Mouse (Mus musculus) CH12.LX (cell line): Measurements from ENCODE around the gene Rnf141. TPM values are rescaled to one million over a fixed set of nuclear protein-coding genes. Genes with fewer than 3 reads are reported as not detected.

Experiments
- DNase-seq: peaks from one replicate; pipeline ENCODE4 v3.0.0-alpha.2; 2013; ENCODE audit errors: extremely low read depth
- H3K27ac ChIP-seq: 2 replicates; pipeline ENCODE4 v1.5.1; 2012; ENCODE audit warnings: low read depth, mild to moderate bottlenecking, control low read depth, moderate library complexity; ENCODE audit not compliant: insufficient read depth
- H3K27me3 ChIP-seq: replicated peaks from 2 replicates; pipeline ENCODE3; 2012; ENCODE audit warnings: inconsistent platforms
- H3K36me3 ChIP-seq, 2 experiments: replicated peaks in 1 of 2; 2 replicates each; pipeline versions ENCODE3 to v1.6.1; 2012; ENCODE audit warnings: inconsistent platforms in 1 of 2, low read length in 1 of 2, mild to moderate bottlenecking in 1 of 2, mixed read lengths in 1 of 2, moderate library complexity in 1 of 2; ENCODE audit not compliant: control insufficient read depth in 1 of 2, insufficient read depth in 1 of 2
- H3K4me1 ChIP-seq, 2 experiments: 2 replicates each; pipeline ENCODE4 v1.6.1; 2012; ENCODE audit warnings: inconsistent platforms in 1 of 2, moderate library complexity in 1 of 2; ENCODE audit not compliant: insufficient read depth in 2 of 2, control insufficient read depth in 1 of 2
- H3K4me2 ChIP-seq: 2 replicates; pipeline ENCODE4 v1.6.1; 2012; ENCODE audit warnings: low read depth, mild to moderate bottlenecking, control low read depth; ENCODE audit not compliant: poor library complexity, insufficient read depth, severe bottlenecking
- H3K4me3 ChIP-seq, 3 experiments: fragments of 150-350 bp in 1 of 3; sonication (generic) in 1 of 3; replicated peaks in 1 of 3; 2 replicates each; pipeline versions ENCODE3 to v1.5.1; 2011 to 2012; ENCODE audit warnings: low read depth in 2 of 3, low read length in 2 of 3, mild to moderate bottlenecking in 2 of 3, moderate library complexity in 2 of 3, control low read depth in 1 of 3, improper control_type of control experiment in 1 of 3, inconsistent platforms in 1 of 3, mixed read lengths in 1 of 3; ENCODE audit not compliant: poor library complexity in 1 of 3
- H3K79me2 ChIP-seq: replicated peaks from 2 replicates; pipeline ENCODE4 v1.6.1; 2012; ENCODE audit warnings: mild to moderate bottlenecking, moderate library complexity; ENCODE audit not compliant: control insufficient read depth, poor library complexity, insufficient read depth, severe bottlenecking; ENCODE audit errors: extremely low read depth
- H3K9ac ChIP-seq: 2 replicates; pipeline ENCODE4 v1.6.1; 2012; ENCODE audit warnings: low read depth, mild to moderate bottlenecking, control low read depth, moderate library complexity; ENCODE audit not compliant: insufficient read depth
- H3K9me3 ChIP-seq: replicated peaks from 2 replicates; pipeline ENCODE3; 2012; ENCODE audit warnings: low read length, inconsistent platforms, mixed read lengths
- BHLHE40 ChIP-seq: IDR thresholded peaks from 2 replicates; pipeline ENCODE4 v1.6.1; 2011; ENCODE audit warnings: mild to moderate bottlenecking, low read depth, low read length, improper control_type of control experiment
- CHD2 ChIP-seq: IDR thresholded peaks from 2 replicates; pipeline ENCODE4 v1.6.1; 2011; ENCODE audit warnings: low read length, improper control_type of control experiment
- CTCF ChIP-seq, 2 experiments: IDR thresholded peaks in 1 of 2; conservative IDR thresholded peaks in 1 of 2; 2 replicates each; pipeline ENCODE4 v1.5.1; 2011 to 2012; ENCODE audit warnings: low read depth in 2 of 2, low read length in 2 of 2, improper control_type of control experiment in 1 of 2, inconsistent platforms in 1 of 2, mild to moderate bottlenecking in 1 of 2, moderate library complexity in 1 of 2
- E2F4 ChIP-seq: IDR thresholded peaks from 2 replicates; pipeline ENCODE4 v1.6.1; 2011; ENCODE audit warnings: low read depth, low read length, improper control_type of control experiment; ENCODE audit not compliant: insufficient replicate concordance
- GABPA ChIP-seq: IDR thresholded peaks from 2 replicates; pipeline ENCODE4 v1.6.1; 2012; ENCODE audit warnings: low read depth, low read length, improper control_type of control experiment, inconsistent platforms; ENCODE audit not compliant: insufficient replicate concordance
- HCFC1 ChIP-seq: IDR thresholded peaks from 2 replicates; pipeline ENCODE4 v1.6.1; 2012; ENCODE audit warnings: low read depth, mild to moderate bottlenecking, inconsistent platforms, low read length, improper control_type of control experiment
- JUN ChIP-seq: IDR thresholded peaks from 2 replicates; pipeline ENCODE4 v1.6.1; 2011; ENCODE audit warnings: low read depth, mild to moderate bottlenecking, low read length, improper control_type of control experiment, moderate library complexity; ENCODE audit not compliant: insufficient read depth
- KAT2A ChIP-seq: IDR thresholded peaks from 2 replicates; pipeline ENCODE4 v1.6.1; 2012; ENCODE audit warnings: low read length, improper control_type of control experiment, inconsistent platforms; ENCODE audit not compliant: insufficient replicate concordance
- MYC ChIP-seq: IDR thresholded peaks from 2 replicates; pipeline ENCODE4 v1.6.1; 2011; ENCODE audit warnings: low read depth, mild to moderate bottlenecking, improper control_type of control experiment, low read length
- SMC3 ChIP-seq: IDR thresholded peaks from 2 replicates; pipeline ENCODE4 v1.6.1; 2011; ENCODE audit warnings: low read depth, low read length, improper control_type of control experiment
- UBTF ChIP-seq: IDR thresholded peaks from 2 replicates; pipeline ENCODE4 v1.6.1; 2012; ENCODE audit warnings: low read depth, mild to moderate bottlenecking, inconsistent platforms, low read length, improper control_type of control experiment, moderate library complexity
- USF2 ChIP-seq: conservative IDR thresholded peaks from 2 replicates; pipeline ENCODE4 v1.6.1; 2011; ENCODE audit warnings: low read depth, low read length, improper control_type of control experiment
- ZC3H11A ChIP-seq: IDR thresholded peaks from 2 replicates; pipeline ENCODE4 v1.6.1; 2012; ENCODE audit warnings: low read depth, mild to moderate bottlenecking, inconsistent platforms, low read length, improper control_type of control experiment
- ZMIZ1 ChIP-seq: IDR thresholded peaks from 2 replicates; pipeline ENCODE4 v1.6.1; 2012; ENCODE audit warnings: low read depth, mild to moderate bottlenecking, inconsistent platforms, low read length, improper control_type of control experiment
- dilution Hi-C: fragments of 300-500 bp; cut with MboI; formaldehyde crosslinking; loops from 2 replicates; pipeline ENCODE4 v1.14.3; 2020; ENCODE audit warnings: low sequenced_read_pairs; ENCODE audit not compliant: extremely low pct_unique_long_range_greater_than_20kb, extremely low pct_ligation_motif_present
- in situ Hi-C: fragments of 300-500 bp; cut with MboI; formaldehyde crosslinking; loops from 3 replicates; pipeline ENCODE4 v1.14.3; 2019; ENCODE audit warnings: low sequenced_read_pairs, low pct_ligation_motif_present, low pct_unique_long_range_greater_than_20kb, mixed read lengths
- polyA plus RNA-seq: library from polyadenylated mRNA; unstranded; fragments of >175 nt; gene quantifications from 2 replicates; pipeline ENCODE4 v1.2.1, GENCODE M21; 2012; ENCODE audit warnings: low read depth; ENCODE audit not compliant: insufficient read length
- total RNA-seq, 2 experiments: library from RNA; depleted of rRNA; stranded (reverse); fragments of 300-350 nt in 1 of 2; fragments of >200 nt in 1 of 2; gene quantifications; 2 replicates each; pipeline ENCODE4 v1.2.3; 2012 to 2014

Rnf141 gene
- total and polyA plus RNA-seq, 3 experiments, result 16.1 to 21.5 (median 18.1) TPM

DNA sequence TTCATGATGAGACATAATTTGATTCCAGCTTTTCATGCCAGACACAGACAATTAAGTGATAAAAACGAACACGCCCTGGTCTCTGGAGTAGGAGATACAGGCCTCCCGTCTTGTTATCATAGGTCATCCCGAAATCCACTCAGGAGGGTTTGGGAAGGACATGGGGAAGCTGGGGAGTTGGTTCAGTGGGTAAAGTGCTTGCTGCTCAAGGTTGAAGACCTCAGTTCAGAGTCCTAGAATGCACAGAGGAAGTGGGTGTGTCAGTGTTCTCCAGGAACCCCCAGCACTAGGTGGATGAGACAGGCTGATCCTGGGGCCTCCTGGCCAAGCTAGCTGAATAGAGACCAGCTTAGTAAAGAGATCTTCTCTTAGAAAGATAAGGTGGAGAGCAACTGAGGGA is 73.3 kb downstream of the Rnf141 start (continued):
- TF ChIP-seq ZMIZ1 (no peak), KAT2A (no peak)

DNA sequence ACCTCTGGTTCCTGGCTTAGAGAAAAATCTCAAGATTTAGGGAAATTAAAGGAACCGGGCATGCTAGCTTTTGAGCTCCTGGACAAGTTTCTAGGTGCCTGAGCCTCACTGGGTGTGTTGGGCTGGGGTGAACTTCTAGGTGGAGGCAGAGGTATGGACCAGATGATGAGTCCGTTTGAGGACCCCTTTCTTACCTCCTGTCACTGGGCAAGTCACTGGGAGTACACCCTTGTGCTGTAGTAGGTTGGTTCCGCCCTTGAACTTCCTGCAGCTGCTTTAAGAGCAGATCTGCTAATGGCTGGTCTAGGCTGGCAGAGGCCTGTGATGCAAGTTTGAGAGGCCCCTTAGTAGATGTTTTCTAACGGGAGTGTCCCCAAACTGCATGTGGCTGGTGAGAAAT is 75.2 kb downstream of the Rnf141 start:
- in situ Hi-C loops, result no loop called here
- DNase-seq, result no peak
- Histone ChIP-seq H3K4me3 (no peak overlapping the region), H3K4me2 (no peak overlapping the region), H3K9ac (no peak overlapping the region), H3K4me1 (peaks cover 12 to 41% of the 10 kb centered on the region in 2 experiments), H3K27me3 (no peaks in the 10 kb centered on the region), H3K36me3 (no peaks in the 10 kb centered on the region), H3K27ac (no peak overlapping the region), H3K79me2 (no peaks in the 10 kb centered on the region), H3K9me3 (no peaks in the 10 kb centered on the region)
- dilution Hi-C loops, result no loop called here
- no peak for TF ChIP-seq HCFC1
- TF ChIP-seq JUN, result no peak
- no peak for TF ChIP-seq E2F4

DNA sequence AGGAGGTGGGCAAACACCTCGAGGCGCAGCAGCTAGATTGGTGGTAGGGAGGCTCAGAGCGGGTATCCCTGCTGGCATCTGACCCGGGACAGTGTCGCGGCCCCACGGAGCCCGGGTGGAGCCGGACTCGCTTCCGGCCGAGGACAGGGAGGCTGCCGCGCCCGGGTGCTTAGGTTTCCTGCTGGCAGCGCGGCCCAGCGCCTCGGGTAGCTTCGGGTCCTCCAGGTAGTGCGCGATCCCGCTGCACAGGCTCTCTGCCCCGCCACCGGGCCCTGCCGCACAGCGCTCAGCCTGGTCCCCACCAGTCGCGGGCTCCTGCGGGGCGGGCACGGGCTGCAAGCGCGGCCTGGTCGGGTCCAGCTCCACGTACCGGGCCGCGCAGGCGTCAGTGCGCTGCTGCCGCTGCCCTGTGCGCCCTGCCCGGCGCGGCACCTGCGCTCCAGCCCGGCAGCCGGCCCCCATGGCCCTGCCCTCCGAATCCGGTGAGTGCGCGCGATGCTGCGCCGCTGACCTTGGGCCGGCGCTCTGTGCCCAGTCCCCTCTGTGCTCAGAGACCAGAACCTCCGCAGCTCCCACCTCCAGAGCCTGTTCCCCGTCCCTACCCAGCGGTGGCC is 75.7 kb downstream of the Rnf141 start:
- no peak for DNase-seq
- no peaks in the 10 kb centered on the region for H3K36me3 ChIP-seq
- no peak for TF ChIP-seq ZC3H11A
- no peak for TF ChIP-seq SMC3
- no peak for TF ChIP-seq GABPA
- TF ChIP-seq CTCF (conservative IDR thresholded peaks at IDR 0.05 in 1 of 2, IDR thresholded peaks at IDR 0.05 in 1 of 2; ENCODE audit: low read depth in 2 of 2, low read length in 2 of 2), result no peak
- no peak for TF ChIP-seq MYC
- TF ChIP-seq JUN, result no peak
- no peak for TF ChIP-seq KAT2A
- no peak for TF ChIP-seq E2F4
- TF ChIP-seq CHD2, result no peak
- TF ChIP-seq UBTF, result no peak
- no peak for TF ChIP-seq BHLHE40
- no peak for TF ChIP-seq USF2
- H3K27ac ChIP-seq, result no peak overlapping the region
- dilution Hi-C loops, result no loop called here
- H3K9ac ChIP-seq, result no peak overlapping the region
- H3K4me3 ChIP-seq, result no peak overlapping the region
- H3K4me2 ChIP-seq, result no peak overlapping the region
- no peaks in the 10 kb centered on the region for H3K79me2 ChIP-seq
- in situ Hi-C loops, result no loop called here
- no peaks in the 10 kb centered on the region for H3K9me3 ChIP-seq
- H3K27me3 ChIP-seq, result no peaks in the 10 kb centered on the region
- peaks cover 9 to 36% of the 10 kb centered on the region in 2 experiments for H3K4me1 ChIP-seq
